Mouse (Mus musculus): Measurements from ENCODE around the gene Gcnt2. TPM values are rescaled to one million over a fixed set of nuclear protein-coding genes. Genes with fewer than 3 reads are reported as not detected.

Gcnt2 gene
- total RNA-seq, 1 experiment: 21.8 TPM

DNA sequence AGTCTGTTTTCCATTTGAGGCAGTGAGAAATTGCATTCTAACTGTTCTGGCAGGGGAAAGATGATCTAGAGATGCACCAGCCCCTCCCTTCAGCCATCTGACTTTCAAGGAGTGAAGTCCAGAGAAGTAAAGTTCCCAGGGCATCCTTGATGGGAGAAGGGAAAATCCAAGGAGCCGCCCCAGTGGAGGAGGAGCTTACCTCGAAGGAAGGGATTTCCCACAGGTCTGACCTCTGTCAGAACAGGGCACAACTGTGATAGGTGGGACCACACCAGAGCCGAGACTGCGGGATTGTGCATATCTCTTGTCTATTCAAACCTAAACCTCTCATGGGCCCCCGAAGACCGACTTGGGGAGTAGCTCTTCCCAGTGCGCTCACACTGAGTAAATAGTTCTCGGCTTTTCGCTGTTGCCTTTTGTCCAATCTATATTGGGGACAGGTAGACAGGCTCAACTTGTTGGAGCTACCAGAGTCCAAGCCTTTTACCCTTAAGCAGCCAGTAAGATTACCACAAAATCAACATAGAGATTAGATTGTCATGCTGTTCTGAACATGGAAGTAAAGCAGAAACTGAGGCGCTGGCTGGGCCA, 91.9 kb downstream of the Gcnt2 start:
- H3K27ac ChIP-seq (ENCODE audit: insufficient read depth, low read depth, low read length, poor library complexity, severe bottlenecking): no peak overlapping the region; the same call in 1 of the 2 replicates
- no peak for TF ChIP-seq MAFK (IDR thresholded peaks at IDR 0.05; ENCODE audit: insufficient read depth, low read depth, low read length)
- TF ChIP-seq HCFC1 (IDR thresholded peaks at IDR 0.05; ENCODE audit: borderline replicate concordance, insufficient read depth, low read length): no peak
- no peak for TF ChIP-seq ZNF384 (IDR thresholded peaks at IDR 0.05; ENCODE audit: low read depth, low read length)
- TF ChIP-seq ZC3H11A (IDR thresholded peaks at IDR 0.05; ENCODE audit: borderline replicate concordance, low read depth, low read length): no peak
- no peak for TF ChIP-seq CHD2 (IDR thresholded peaks at IDR 0.05; ENCODE audit: low read depth, low read length)
- in situ Hi-C loops (cut with MboI; ENCODE audit: low sequenced_read_pairs in 2 of 2, unreplicated experiment in 2 of 2): no loop called here

DNA sequence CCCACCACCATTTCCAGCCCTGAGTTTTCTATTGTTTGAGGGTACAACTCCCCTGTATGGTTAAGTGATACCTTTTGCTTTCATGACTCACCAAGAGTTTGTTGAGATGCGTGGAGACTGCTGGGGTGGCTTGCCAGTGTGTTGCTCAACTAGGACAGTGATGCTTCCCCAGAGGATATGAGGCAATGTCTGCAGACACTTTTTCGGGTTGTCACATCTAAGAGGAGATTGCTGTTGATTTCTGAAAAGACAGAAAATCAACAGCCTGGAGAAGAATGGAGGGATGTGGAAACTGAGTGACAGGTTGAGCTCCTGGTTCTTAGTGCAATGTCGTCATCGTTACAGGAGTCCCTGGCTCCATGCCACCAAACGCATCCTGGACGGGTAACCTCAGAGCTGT, 93.7 kb downstream of the Gcnt2 start:
- peaks cover 4 to 11% of the 10 kb centered on the region in 2 experiments; a peak in 3 of 4 replicates for H3K4me1 ChIP-seq (ENCODE audit: control insufficient read depth in 2 of 2, insufficient read depth in 2 of 2, low read length in 2 of 2, poor library complexity in 1 of 2)
- no peak overlapping the region for H3K9ac ChIP-seq (ENCODE audit: insufficient read depth, low read depth, low read length, poor library complexity, severe bottlenecking)
- H3K27ac ChIP-seq (ENCODE audit: insufficient read depth, low read depth, low read length, poor library complexity, severe bottlenecking): no peak overlapping the region
- in situ Hi-C loops (cut with MboI; ENCODE audit: low sequenced_read_pairs in 2 of 2, unreplicated experiment in 2 of 2): no loop called here
- no peaks in the 10 kb centered on the region for H3K9me3 ChIP-seq (ENCODE audit: control insufficient read depth, insufficient read depth, low read depth, low read length)
- TF ChIP-seq HCFC1 (IDR thresholded peaks at IDR 0.05; ENCODE audit: borderline replicate concordance, insufficient read depth, low read length) (no peak), ZC3H11A (IDR thresholded peaks at IDR 0.05; ENCODE audit: borderline replicate concordance, low read depth, low read length) (no peak), MAFK (IDR thresholded peaks at IDR 0.05; ENCODE audit: insufficient read depth, low read depth, low read length) (no peak), CHD2 (IDR thresholded peaks at IDR 0.05; ENCODE audit: low read depth, low read length) (no peak), ZNF384 (IDR thresholded peaks at IDR 0.05; ENCODE audit: low read depth, low read length) (no peak)
- DNase-seq (ENCODE audit: low read depth, low spot score): no peak
- peaks cover 34% of the 10 kb centered on the region for H3K36me3 ChIP-seq (ENCODE audit: control insufficient read depth, insufficient read depth, low read length, poor library complexity, severe bottlenecking)
- H3K4me3 ChIP-seq (ENCODE audit: insufficient read depth in 1 of 2, low read depth in 1 of 2, low read length in 2 of 2, poor library complexity in 1 of 2, severe bottlenecking in 1 of 2): no peak overlapping the region

More for the DNA sequence above, 91.9 kb downstream of the Gcnt2 start:
- Histone ChIP-seq H3K36me3 (ENCODE audit: control insufficient read depth, insufficient read depth, low read length, poor library complexity, severe bottlenecking) (peaks cover 19% of the 10 kb centered on the region), H3K4me1 (ENCODE audit: control insufficient read depth in 2 of 2, insufficient read depth in 2 of 2, low read length in 2 of 2, poor library complexity in 1 of 2) (peaks cover 4 to 17% of the 10 kb centered on the region in 2 experiments; a peak in 3 of 4 replicates), H3K9ac (ENCODE audit: insufficient read depth, low read depth, low read length, poor library complexity, severe bottlenecking) (no peak overlapping the region), H3K4me3 (ENCODE audit: insufficient read depth in 1 of 2, low read depth in 1 of 2, low read length in 2 of 2, poor library complexity in 1 of 2, severe bottlenecking in 1 of 2) (peak overlapping the region in 1 of 2 experiments; percentile 5; a peak in 1 of 4 replicates), H3K9me3 (ENCODE audit: control insufficient read depth, insufficient read depth, low read depth, low read length) (no peaks in the 10 kb centered on the region)
- DNase-seq (ENCODE audit: low read depth, low spot score): no peak

DNA sequence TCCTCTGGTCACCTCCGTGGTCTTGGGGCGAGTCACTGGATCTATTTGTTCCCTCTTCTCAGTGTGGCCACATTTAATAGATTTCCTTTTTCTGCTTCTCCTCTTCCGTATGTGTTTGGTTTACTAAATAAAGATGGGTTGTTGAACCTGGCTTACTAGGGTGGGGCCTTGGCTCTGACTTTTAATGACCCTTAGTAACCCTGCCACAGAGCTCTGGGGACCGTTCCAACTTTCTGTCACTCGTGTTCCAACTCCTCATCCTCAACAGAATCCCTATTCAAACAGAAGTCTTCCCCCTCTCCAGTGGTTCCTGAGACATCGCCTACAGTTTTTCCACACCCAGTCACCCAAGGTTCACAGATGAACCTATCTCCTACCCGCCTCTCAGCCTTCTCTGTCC, 96.2 kb downstream of the Gcnt2 start:
- Histone ChIP-seq H3K36me3 (ENCODE audit: control insufficient read depth, insufficient read depth, low read length, poor library complexity, severe bottlenecking) (peaks cover 40% of the 10 kb centered on the region), H3K27ac (ENCODE audit: insufficient read depth, low read depth, low read length, poor library complexity, severe bottlenecking) (no peak overlapping the region), H3K9me3 (ENCODE audit: control insufficient read depth, insufficient read depth, low read depth, low read length) (no peaks in the 10 kb centered on the region), H3K9ac (ENCODE audit: insufficient read depth, low read depth, low read length, poor library complexity, severe bottlenecking) (no peak overlapping the region), H3K4me1 (ENCODE audit: control insufficient read depth in 2 of 2, insufficient read depth in 2 of 2, low read length in 2 of 2, poor library complexity in 1 of 2) (peaks cover 4 to 11% of the 10 kb centered on the region in 2 experiments; a peak in 3 of 4 replicates), H3K4me3 (ENCODE audit: insufficient read depth in 1 of 2, low read depth in 1 of 2, low read length in 2 of 2, poor library complexity in 1 of 2, severe bottlenecking in 1 of 2) (no peak overlapping the region)
- no peak for DNase-seq (ENCODE audit: low read depth, low spot score)
- TF ChIP-seq ZC3H11A (IDR thresholded peaks at IDR 0.05; ENCODE audit: borderline replicate concordance, low read depth, low read length) (no peak), CHD2 (IDR thresholded peaks at IDR 0.05; ENCODE audit: low read depth, low read length) (no peak), MAFK (IDR thresholded peaks at IDR 0.05; ENCODE audit: insufficient read depth, low read depth, low read length) (no peak), HCFC1 (IDR thresholded peaks at IDR 0.05; ENCODE audit: borderline replicate concordance, insufficient read depth, low read length) (no peak), ZNF384 (IDR thresholded peaks at IDR 0.05; ENCODE audit: low read depth, low read length) (no peak)
- in situ Hi-C loops (cut with MboI; ENCODE audit: low sequenced_read_pairs in 2 of 2, unreplicated experiment in 2 of 2): no loop called here

DNA sequence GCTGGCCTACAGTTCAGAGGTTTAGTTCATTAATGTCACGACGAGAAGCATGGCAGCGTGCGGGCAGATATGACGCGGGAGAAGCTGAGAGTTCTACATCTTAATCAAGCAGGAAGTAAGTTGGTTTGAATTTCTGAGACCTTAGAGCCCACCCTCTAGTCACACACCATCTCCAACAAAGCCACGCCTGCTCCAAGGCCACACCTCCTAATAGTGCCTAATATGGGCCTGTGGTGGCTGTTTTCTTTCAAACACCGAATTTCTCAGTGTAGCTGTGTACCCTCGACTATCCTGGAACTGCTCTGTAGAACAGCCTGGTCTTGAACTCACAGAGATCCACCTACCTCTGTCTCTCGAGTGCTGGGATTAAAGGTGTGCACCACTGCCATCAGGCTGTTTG, 108.1 kb downstream of the Gcnt2 start:
- H3K27ac ChIP-seq (ENCODE audit: insufficient read depth, low read depth, low read length, poor library complexity, severe bottlenecking): no peak overlapping the region
- TF ChIP-seq ZNF384 (IDR thresholded peaks at IDR 0.05; ENCODE audit: low read depth, low read length): no peak
- TF ChIP-seq CHD2 (IDR thresholded peaks at IDR 0.05; ENCODE audit: low read depth, low read length): no peak
- no peak for TF ChIP-seq ZC3H11A (IDR thresholded peaks at IDR 0.05; ENCODE audit: borderline replicate concordance, low read depth, low read length)
- peaks cover 15 to 17% of the 10 kb centered on the region in 2 experiments for H3K4me1 ChIP-seq (ENCODE audit: control insufficient read depth in 2 of 2, insufficient read depth in 2 of 2, low read length in 2 of 2, poor library complexity in 1 of 2)
- in situ Hi-C loops (cut with MboI; ENCODE audit: low sequenced_read_pairs in 2 of 2, unreplicated experiment in 2 of 2): no loop called here
- DNase-seq (ENCODE audit: low read depth, low spot score): no peak
- H3K9me3 ChIP-seq (ENCODE audit: control insufficient read depth, insufficient read depth, low read depth, low read length): no peaks in the 10 kb centered on the region
- H3K9ac ChIP-seq (ENCODE audit: insufficient read depth, low read depth, low read length, poor library complexity, severe bottlenecking): no peak overlapping the region
- no peak overlapping the region for H3K4me3 ChIP-seq (ENCODE audit: insufficient read depth in 1 of 2, low read depth in 1 of 2, low read length in 2 of 2, poor library complexity in 1 of 2, severe bottlenecking in 1 of 2)
- no peaks in the 10 kb centered on the region for H3K36me3 ChIP-seq (ENCODE audit: control insufficient read depth, insufficient read depth, low read length, poor library complexity, severe bottlenecking)
